Mouse (Mus musculus) frontal cortex, postnatal 36 days (tissue): ENCODE measurements at regions not wholly inside any gene's neighbourhood (a gene's known extent, or its start where the extent isn't known, plus 50 kb on each side); places are given as distances from the start of the nearest gene placed in this dataset.

Experiments used
- DNase-seq, 2 experiments: peaks; one replicate each; pipeline ENCODE4 v3.0.0; 2022; ENCODE audit warnings: low spot score in 2 of 2

- no peak for DNase-seq
Measured at GRCm38 (mm10) chr4:91180241-91181096, 220.1 kb downstream of the Elavl2 start.

GRCm38 (mm10) chr4:91164280-91165121, 236.1 kb downstream of the Elavl2 start:
- no peak for DNase-seq

- DNase-seq = no peak
Measured at GRCm38 (mm10) chr4:91157047-91157446, 243.5 kb downstream of the Elavl2 start.

- no peak for DNase-seq
Measured at GRCm38 (mm10) chr4:91144666-91145065, 255.9 kb downstream of the Elavl2 start.

- no peak for DNase-seq
Measured at GRCm38 (mm10) chr4:91143906-91144305, 256.7 kb downstream of the Elavl2 start.

GRCm38 (mm10) chr4:91135327-91135726, 265.3 kb downstream of the Elavl2 start:
- DNase-seq = no peak

- DNase-seq = peak in 1 of 2 experiments; percentile 25
Measured at GRCm38 (mm10) chr4:91132266-91132665, 268.3 kb downstream of the Elavl2 start.

GRCm38 (mm10) chr4:91120277-91120676, 280.3 kb downstream of the Elavl2 start:
- no peak for DNase-seq

- DNase-seq = no peak
Measured at GRCm38 (mm10) chr4:91116807-91117609, 283.6 kb downstream of the Elavl2 start.

GRCm38 (mm10) chr4:91111684-91112681, 288.6 kb downstream of the Elavl2 start:
- no peak for DNase-seq

GRCm38 (mm10) chr4:91096086-91096485, 304.5 kb downstream of the Elavl2 start:
- no peak for DNase-seq

- no peak for DNase-seq
Measured at GRCm38 (mm10) chr4:91094382-91094781, 306.2 kb downstream of the Elavl2 start.

GRCm38 (mm10) chr4:91093885-91094284, 306.7 kb downstream of the Elavl2 start:
- no peak for DNase-seq

- peak in 1 of 2 experiments; percentile 35 for DNase-seq
Measured at GRCm38 (mm10) chr4:91092323-91092722, 308.3 kb downstream of the Elavl2 start.

- no peak for DNase-seq
Measured at GRCm38 (mm10) chr4:91091910-91092309, 308.7 kb downstream of the Elavl2 start.

GRCm38 (mm10) chr4:91083950-91084349, 316.6 kb downstream of the Elavl2 start:
- DNase-seq = no peak

GRCm38 (mm10) chr4:91081447-91081846, 319.1 kb downstream of the Elavl2 start:
- no peak for DNase-seq

GRCm38 (mm10) chr4:91080620-91081441, 319.8 kb downstream of the Elavl2 start:
- DNase-seq = no peak

- DNase-seq = no peak
Measured at GRCm38 (mm10) chr4:91071263-91071662, 329.3 kb downstream of the Elavl2 start.

- no peak for DNase-seq
Measured at GRCm38 (mm10) chr4:91060933-91061332, 339.7 kb downstream of the Elavl2 start.
